Mouse (Mus musculus) ES-E14 (cell line): ENCODE results near the gene Psmg3. TPM values are rescaled to one million over a fixed set of nuclear protein-coding genes. Genes with fewer than 3 reads are reported as not detected.

Source experiments
- DNase-seq: peaks from one replicate; pipeline ENCODE4 v3.0.0-alpha.2; 2013; ENCODE audit warnings: low read depth, low spot score
- H3K27ac ChIP-seq: 2 replicates; pipeline ENCODE4 v1.5.1; 2012; ENCODE audit warnings: low read depth, mild to moderate bottlenecking, low read length, moderate library complexity, mixed read lengths; ENCODE audit not compliant: poor library complexity, insufficient read depth, severe bottlenecking
- H3K36me3 ChIP-seq: 2 replicates; pipeline ENCODE4 v1.6.1; 2012; ENCODE audit warnings: mild to moderate bottlenecking, low read length, moderate library complexity, mixed read lengths; ENCODE audit not compliant: control insufficient read depth, poor library complexity, insufficient read depth, severe bottlenecking
- H3K4me1 ChIP-seq, 2 experiments: fragments of 150-350 bp in 1 of 2; sonication (generic) in 1 of 2; 2 replicates each; pipeline ENCODE4 v1.6.1; 2012; ENCODE audit warnings: low read length in 2 of 2, mild to moderate bottlenecking in 1 of 2, mixed read lengths in 1 of 2; ENCODE audit not compliant: control insufficient read depth in 2 of 2, insufficient read depth in 2 of 2, poor library complexity in 1 of 2
- H3K4me3 ChIP-seq, 2 experiments: fragments of 150-350 bp in 1 of 2; sonication (generic) in 1 of 2; 2 replicates each; pipeline ENCODE4 v1.5.1; 2012; ENCODE audit warnings: low read length in 2 of 2, low read depth in 1 of 2, mild to moderate bottlenecking in 1 of 2, mixed read lengths in 1 of 2; ENCODE audit not compliant: insufficient read depth in 1 of 2, poor library complexity in 1 of 2, severe bottlenecking in 1 of 2
- H3K9ac ChIP-seq: 2 replicates; pipeline ENCODE4 v1.6.1; 2012; ENCODE audit warnings: low read depth, mild to moderate bottlenecking, low read length, mixed read lengths; ENCODE audit not compliant: poor library complexity, insufficient read depth, severe bottlenecking
- H3K9me3 ChIP-seq: fragments of 150-350 bp; sonication (generic); 2 replicates; pipeline ENCODE4 v1.6.1; 2012; ENCODE audit warnings: low read depth, mild to moderate bottlenecking, low read length; ENCODE audit not compliant: control insufficient read depth, insufficient read depth
- CHD2 ChIP-seq: IDR thresholded peaks from 2 replicates; pipeline ENCODE4 v1.6.1; 2014; ENCODE audit warnings: mild to moderate bottlenecking, low read depth, low read length, inconsistent platforms
- HCFC1 ChIP-seq: IDR thresholded peaks from 2 replicates; pipeline ENCODE4 v1.6.1; 2012; ENCODE audit warnings: low read length, inconsistent platforms, borderline replicate concordance; ENCODE audit not compliant: insufficient read depth
- MAFK ChIP-seq: IDR thresholded peaks from 2 replicates; pipeline ENCODE4 v1.6.1; 2014; ENCODE audit warnings: mild to moderate bottlenecking, low read depth, low read length, inconsistent platforms; ENCODE audit not compliant: insufficient read depth
- ZC3H11A ChIP-seq: IDR thresholded peaks from 2 replicates; pipeline ENCODE4 v1.6.1; 2012; ENCODE audit warnings: low read depth, mild to moderate bottlenecking, inconsistent platforms, low read length, borderline replicate concordance
- ZNF384 ChIP-seq: IDR thresholded peaks from 2 replicates; pipeline ENCODE4 v1.6.1; 2012; ENCODE audit warnings: low read depth, low read length, inconsistent platforms
- in situ Hi-C, 2 experiments: fragments of 600-800 bp; cut with MboI; formaldehyde crosslinking; loops; one replicate each; pipeline ENCODE4 v1.15.1; 2025; ENCODE audit warnings: low sequenced_read_pairs in 2 of 2, inconsistent platforms in 1 of 2; ENCODE audit not compliant: unreplicated experiment in 2 of 2
- total RNA-seq: library from RNA; depleted of rRNA; stranded (reverse); fragments of 300-350 nt; gene quantifications from 2 replicates; pipeline ENCODE4 v1.2.3, GENCODE M21; 2012

Psmg3 gene
- total RNA-seq, 1 experiment = 28.6 TPM

DNA sequence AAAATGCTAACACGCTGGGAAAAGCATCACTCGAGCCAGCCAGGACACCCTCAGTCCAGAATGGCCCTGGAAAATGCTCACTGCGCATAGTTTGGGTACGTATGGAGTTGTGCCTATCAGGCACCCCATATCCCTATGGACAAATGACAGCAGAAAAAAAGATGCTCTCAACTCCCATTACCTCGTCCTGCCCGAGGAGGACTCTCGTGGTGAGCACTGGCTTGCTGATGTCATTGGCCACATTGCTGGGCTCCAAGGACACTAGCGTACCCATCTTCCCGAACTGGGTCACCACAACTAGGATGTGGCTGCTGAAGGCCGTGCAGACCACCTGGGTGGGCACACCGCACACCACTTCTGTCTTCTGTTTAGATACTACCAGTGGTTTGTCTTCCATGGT is 738 bp downstream of the Psmg3 start:
- in situ Hi-C loops = loop anchor here (25.0 kb wide), 2 partner anchors 461 to 586 kb away; partner anchors contain the start of gene Eif3b (in 2 of the 2)
- Histone ChIP-seq H3K9me3 (no peaks in the 10 kb centered on the region), H3K27ac (no peak overlapping the region), H3K36me3 (peaks cover 15% of the 10 kb centered on the region), H3K4me3 (peak overlapping the region; percentile 96 to 99), H3K4me1 (peaks cover 0 to 3% of the 10 kb centered on the region in 2 experiments; a peak in 1 of 4 replicates), H3K9ac (peak overlapping the region; percentile 97)
- DNase-seq = no peak
- no peak for TF ChIP-seq MAFK
- TF ChIP-seq ZNF384 = no peak
- TF ChIP-seq HCFC1 = no peak
- no peak for TF ChIP-seq ZC3H11A
- no peak for TF ChIP-seq CHD2

GRCm38 (mm10) chr5:139824531-139824930 is 2.2 kb downstream of the Psmg3 start:
- in situ Hi-C loops = no loop called here
- Histone ChIP-seq H3K9me3 (no peaks in the 10 kb centered on the region), H3K4me1 (peaks cover 0 to 3% of the 10 kb centered on the region in 2 experiments; a peak in 1 of 4 replicates), H3K9ac (no peak overlapping the region), H3K36me3 (peaks cover 15% of the 10 kb centered on the region), H3K27ac (no peak overlapping the region), H3K4me3 (no peak overlapping the region)
- no peak for DNase-seq
- TF ChIP-seq CHD2 (no peak), HCFC1 (no peak), ZC3H11A (no peak), ZNF384 (no peak)

DNA sequence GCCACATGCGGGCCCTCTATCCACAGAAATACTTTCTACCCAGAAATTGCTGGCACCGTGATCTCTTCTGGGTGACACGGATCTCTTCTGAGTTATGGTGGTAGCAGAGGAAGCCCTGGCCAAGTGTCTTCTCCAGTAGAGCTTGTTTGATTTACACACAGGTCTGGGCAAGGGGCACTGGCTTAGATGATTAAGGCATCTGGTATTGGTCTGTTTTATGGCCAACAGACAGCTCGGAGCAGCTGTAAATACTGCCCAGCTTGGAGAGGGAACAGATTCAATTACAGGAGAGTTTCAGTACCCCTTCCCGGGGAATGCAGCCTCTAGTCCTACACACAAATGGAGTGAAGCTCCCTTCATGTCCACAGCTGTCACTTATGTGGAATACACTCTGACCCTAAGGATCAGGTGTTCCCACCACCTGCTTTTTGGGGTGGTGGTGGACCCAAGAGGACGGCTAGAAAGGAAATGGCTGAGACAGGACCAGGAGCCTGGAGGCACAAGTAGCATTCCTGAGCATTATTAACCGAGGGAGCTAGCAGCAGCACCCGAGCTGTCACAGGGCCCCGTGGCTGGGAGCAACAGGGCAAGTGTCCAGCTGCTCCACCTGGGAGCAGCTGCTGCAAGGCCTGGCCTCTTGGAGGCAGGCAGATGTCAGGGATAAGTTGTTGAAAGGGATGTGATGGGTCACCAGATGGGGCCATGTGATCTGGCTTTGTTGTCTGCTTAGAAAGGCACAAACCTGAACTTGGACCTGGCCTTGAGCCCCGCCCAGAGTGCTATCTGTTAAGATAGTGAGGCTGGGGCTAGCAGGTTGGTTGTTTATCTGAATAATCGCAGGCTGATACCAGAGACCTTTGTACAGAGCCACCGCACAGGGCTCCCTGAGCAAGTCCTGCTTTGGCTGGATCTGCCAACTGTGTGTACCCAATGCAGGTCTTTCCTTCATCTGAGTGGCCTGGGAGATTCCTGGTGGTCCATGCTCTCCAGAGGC is 4.9 kb downstream of the Psmg3 start:
- in situ Hi-C loops = no loop called here
- no peaks in the 10 kb centered on the region for H3K9me3 ChIP-seq
- peaks cover 0 to 3% of the 10 kb centered on the region in 2 experiments; a peak in 1 of 4 replicates for H3K4me1 ChIP-seq
- no peak overlapping the region for H3K9ac ChIP-seq
- no peak overlapping the region for H3K4me3 ChIP-seq
- H3K36me3 ChIP-seq = peaks cover 15% of the 10 kb centered on the region
- TF ChIP-seq CHD2 (no peak), MAFK (no peak), HCFC1 (no peak), ZC3H11A (no peak), ZNF384 (no peak)
- DNase-seq = no peak
- H3K27ac ChIP-seq = no peak overlapping the region

- H3K9me3 ChIP-seq = no peaks in the 10 kb centered on the region
- in situ Hi-C loops = no loop called here
- H3K9ac ChIP-seq = no peak within 1 kb of the TSS
- H3K4me1 ChIP-seq = peaks cover 0 to under 1% of the 10 kb centered on the region in 2 experiments; a peak in 1 of 4 replicates
- TF ChIP-seq HCFC1 (no peak), ZC3H11A (no peak), CHD2 (no peak), MAFK (no peak)
- H3K27ac ChIP-seq = no peak within 1 kb of the TSS
- H3K36me3 ChIP-seq = peaks cover 15% of the 10 kb centered on the region
- H3K4me3 ChIP-seq = no peak within 1 kb of the TSS
- DNase-seq = no peak
Observed at GRCm38 (mm10) chr5:139819538-139820181, 7.0 kb downstream of the Psmg3 start, which contains the start of gene Tmem184a. Gene Tmem184a (minus strand): TSS chr5:139819917.
